Mouse (Mus musculus): Measurements from ENCODE around the gene Ssbp4. TPM values are rescaled to one million over a fixed set of nuclear protein-coding genes. Genes with fewer than 3 reads are reported as not detected.

Gene Ssbp4
- total and polyA plus RNA-seq, 3 experiments: 84.9 to 212 TPM; not detected in 1

DNA sequence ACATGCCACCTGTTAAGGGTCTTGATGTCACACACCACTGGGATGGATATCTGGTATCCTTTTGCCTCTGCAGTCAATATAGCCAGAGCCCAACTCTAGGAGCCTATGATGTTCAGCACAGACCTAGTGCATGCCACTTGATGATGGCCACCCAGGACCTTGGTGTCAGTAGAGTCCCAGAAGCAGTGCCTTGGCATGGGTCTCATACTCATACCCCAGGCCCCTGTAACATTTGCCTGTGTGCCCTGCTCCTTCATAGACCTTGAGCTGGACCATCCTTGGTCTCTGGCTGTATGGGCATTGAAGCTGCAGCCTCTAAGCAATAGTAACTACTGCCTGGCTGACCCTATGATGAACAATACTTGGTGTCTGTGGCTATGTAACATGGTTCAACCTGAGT, 34.4 kb downstream of the Ssbp4 start:
- Histone ChIP-seq H3K36me3 (ENCODE audit: control insufficient read depth in 1 of 2, insufficient read depth in 2 of 2, low read length in 2 of 2) (peaks cover 0 to 10% of the 10 kb centered on the region in 2 experiments; a peak in 3 of 4 replicates), H3K79me2 (ENCODE audit: control insufficient read depth, insufficient read depth, low read length, poor library complexity) (peaks cover under 1% of the 10 kb centered on the region; the same call in 1 of the 2 replicates), H3K9ac (ENCODE audit: control insufficient read depth, low read depth, low read length, poor library complexity, severe bottlenecking) (no peak overlapping the region), H3K27ac (ENCODE audit: control insufficient read depth, low read depth, low read length) (0 out of 2 replicates have a peak overlapping the region, but pooled peaks have one; percentile 7), H3K9me3 (replicated peaks; ENCODE audit: insufficient read depth, low read length) (no peaks in the 10 kb centered on the region), H3K27me3 (ENCODE audit: control insufficient read depth in 1 of 2, insufficient read depth in 2 of 2, low read length in 2 of 2) (no peaks in the 10 kb centered on the region), H3K4me1 (ENCODE audit: control insufficient read depth in 1 of 2, insufficient read depth in 2 of 2, low read length in 2 of 2) (peaks cover 3 to 8% of the 10 kb centered on the region in 2 experiments), H3K4me3 (ENCODE audit: control insufficient read depth in 1 of 2, insufficient read depth in 1 of 2, low read depth in 2 of 2, low read length in 2 of 2) (no peak overlapping the region)
- TF ChIP-seq GABPA (IDR thresholded peaks at IDR 0.05; ENCODE audit: low read depth, low read length) (no peak), ELF1 (IDR thresholded peaks at IDR 0.05; ENCODE audit: low read depth, low read length) (no peak)
- DNase-seq (ENCODE audit: low read depth, low spot score): no peak

DNA sequence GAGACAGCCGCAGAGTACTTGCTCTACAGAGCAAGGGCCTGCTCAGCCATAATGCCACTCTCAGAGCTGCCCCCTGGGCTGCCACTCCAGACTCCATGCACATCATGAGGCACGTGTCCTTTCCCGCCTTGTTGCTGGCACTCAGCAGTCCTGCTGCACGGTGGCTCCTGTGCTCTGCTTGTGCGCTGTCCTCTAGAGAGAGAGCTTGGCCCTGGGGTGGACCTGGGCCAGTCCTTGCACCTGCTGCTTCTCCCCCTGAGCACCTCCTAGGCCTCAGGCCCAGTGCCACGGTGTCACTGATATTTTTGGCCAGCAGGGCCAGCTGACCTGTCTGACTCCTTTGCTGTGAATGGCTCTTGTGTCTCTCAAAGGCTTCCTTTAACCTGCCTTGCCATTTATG, 37.7 kb downstream of the Ssbp4 start:
- no peak for TF ChIP-seq KAT2A (conservative IDR thresholded peaks at IDR 0.05; ENCODE audit: low read depth, low read length)
- no peak for TF ChIP-seq BHLHE40 (IDR thresholded peaks at IDR 0.05; ENCODE audit: borderline replicate concordance, low read depth, low read length)
- no peak for TF ChIP-seq JUND (IDR thresholded peaks at IDR 0.05; ENCODE audit: low read depth, low read length)
- no peak for TF ChIP-seq NRF1 (IDR thresholded peaks at IDR 0.05; ENCODE audit: insufficient read depth, low read depth, low read length, poor library complexity, severe bottlenecking)
- TF ChIP-seq HCFC1 (IDR thresholded peaks at IDR 0.05; ENCODE audit: low read depth, low read length): no peak
- TF ChIP-seq E2F4 (IDR thresholded peaks at IDR 0.05; ENCODE audit: borderline replicate concordance, low read depth, low read length): no peak
- TF ChIP-seq ZMIZ1 (IDR thresholded peaks at IDR 0.05; ENCODE audit: low read depth, low read length): no peak
- no peak overlapping the region for H3K9ac ChIP-seq (ENCODE audit: control insufficient read depth, low read depth, low read length, poor library complexity, severe bottlenecking)
- DNase-seq (ENCODE audit: low read depth, low spot score): no peak
- peaks cover 0 to 14% of the 10 kb centered on the region in 2 experiments; a peak in 2 of 4 replicates for H3K36me3 ChIP-seq (ENCODE audit: control insufficient read depth in 1 of 2, insufficient read depth in 2 of 2, low read length in 2 of 2)
- H3K79me2 ChIP-seq (ENCODE audit: control insufficient read depth, insufficient read depth, low read length, poor library complexity): peaks cover 3% of the 10 kb centered on the region; the same call in 1 of the 2 replicates
- H3K27ac ChIP-seq (ENCODE audit: control insufficient read depth, low read depth, low read length): no peak overlapping the region
- H3K4me3 ChIP-seq (ENCODE audit: control insufficient read depth in 1 of 2, insufficient read depth in 1 of 2, low read depth in 2 of 2, low read length in 2 of 2): no peak overlapping the region
- H3K27me3 ChIP-seq (ENCODE audit: control insufficient read depth in 1 of 2, insufficient read depth in 2 of 2, low read length in 2 of 2): no peaks in the 10 kb centered on the region
- peaks cover 8 to 10% of the 10 kb centered on the region in 2 experiments for H3K4me1 ChIP-seq (ENCODE audit: control insufficient read depth in 1 of 2, insufficient read depth in 2 of 2, low read length in 2 of 2)
- no peaks in the 10 kb centered on the region for H3K9me3 ChIP-seq (replicated peaks; ENCODE audit: insufficient read depth, low read length)

- no peak for DNase-seq (ENCODE audit: low read depth, low spot score)
- no peaks in the 10 kb centered on the region for H3K9me3 ChIP-seq (replicated peaks; ENCODE audit: insufficient read depth, low read length)
- peaks cover 12 to 15% of the 10 kb centered on the region in 2 experiments for H3K4me1 ChIP-seq (ENCODE audit: control insufficient read depth in 1 of 2, insufficient read depth in 2 of 2, low read length in 2 of 2)
- no peak overlapping the region for H3K9ac ChIP-seq (ENCODE audit: control insufficient read depth, low read depth, low read length, poor library complexity, severe bottlenecking)
- no peaks in the 10 kb centered on the region for H3K27me3 ChIP-seq (ENCODE audit: control insufficient read depth in 1 of 2, insufficient read depth in 2 of 2, low read length in 2 of 2)
- peaks cover 3% of the 10 kb centered on the region; the same call in 1 of the 2 replicates for H3K79me2 ChIP-seq (ENCODE audit: control insufficient read depth, insufficient read depth, low read length, poor library complexity)
- H3K27ac ChIP-seq (ENCODE audit: control insufficient read depth, low read depth, low read length): no peak overlapping the region
- peaks cover 0 to 15% of the 10 kb centered on the region in 2 experiments; a peak in 2 of 4 replicates for H3K36me3 ChIP-seq (ENCODE audit: control insufficient read depth in 1 of 2, insufficient read depth in 2 of 2, low read length in 2 of 2)
- H3K4me3 ChIP-seq (ENCODE audit: control insufficient read depth in 1 of 2, insufficient read depth in 1 of 2, low read depth in 2 of 2, low read length in 2 of 2): no peak overlapping the region
- no peak for TF ChIP-seq CTCF (IDR thresholded peaks at IDR 0.05 in 2 of 3, conservative IDR thresholded peaks at IDR 0.05 in 1 of 3; ENCODE audit: control insufficient read depth in 1 of 3, insufficient read depth in 1 of 3, low read depth in 2 of 3, low read length in 3 of 3, poor library complexity in 1 of 3, severe bottlenecking in 1 of 3)
- no peak for TF ChIP-seq MXI1 (IDR thresholded peaks at IDR 0.05; ENCODE audit: low read depth, low read length)
- no peak for TF ChIP-seq NELFE (IDR thresholded peaks at IDR 0.05; ENCODE audit: low read depth, low read length)
- TF ChIP-seq POLR2AphosphoS2 (IDR thresholded peaks at IDR 0.05; ENCODE audit: low read length): no peak
- no peak for TF ChIP-seq TCF12 (IDR thresholded peaks at IDR 0.05; ENCODE audit: low read depth, low read length)
- no peak for TF ChIP-seq ZKSCAN1 (IDR thresholded peaks at IDR 0.05; ENCODE audit: low read depth, low read length)
- no peak for TF ChIP-seq MAFK (IDR thresholded peaks at IDR 0.05; ENCODE audit: borderline replicate concordance, low read depth, low read length)
- no peak for TF ChIP-seq ELF1 (IDR thresholded peaks at IDR 0.05; ENCODE audit: low read depth, low read length)
- no peak for TF ChIP-seq TAL1 (IDR thresholded peaks at IDR 0.05; ENCODE audit: low read length)
- no peak for TF ChIP-seq UBTF (IDR thresholded peaks at IDR 0.05; ENCODE audit: borderline replicate concordance, insufficient read depth, low read depth, low read length)
- no peak for TF ChIP-seq MEF2A (IDR thresholded peaks at IDR 0.05; ENCODE audit: extremely low read depth, insufficient replicate concordance, low read depth, low read length, poor library complexity, severe bottlenecking)
- TF ChIP-seq MAZ (IDR thresholded peaks at IDR 0.05; ENCODE audit: low read depth, low read length): no peak
- no peak for TF ChIP-seq TBP (IDR thresholded peaks at IDR 0.05; ENCODE audit: low read depth, low read length)
- no peak for TF ChIP-seq BHLHE40 (IDR thresholded peaks at IDR 0.05; ENCODE audit: borderline replicate concordance, low read depth, low read length)
- TF ChIP-seq HCFC1 (IDR thresholded peaks at IDR 0.05; ENCODE audit: low read depth, low read length): no peak
- no peak for TF ChIP-seq JUND (IDR thresholded peaks at IDR 0.05; ENCODE audit: low read depth, low read length)
- no peak for TF ChIP-seq ZMIZ1 (IDR thresholded peaks at IDR 0.05; ENCODE audit: low read depth, low read length)
- TF ChIP-seq ZNF384 (IDR thresholded peaks at IDR 0.05; ENCODE audit: low read depth, low read length): no peak
- TF ChIP-seq KAT2A (conservative IDR thresholded peaks at IDR 0.05; ENCODE audit: low read depth, low read length): no peak
Observed at GRCm38 (mm10) chr8:70570360-70570759, 38.3 kb downstream of the Ssbp4 start.

Measured in MEL (cell line).